Mouse (Mus musculus) G1E-ER4 (cell line): Measurements from ENCODE around the gene 5730522E02Rik. TPM values are rescaled to one million over a fixed set of nuclear protein-coding genes. Genes with fewer than 3 reads are reported as not detected.

ENCODE experiments used
- GATA1 ChIP-seq: IDR thresholded peaks from one replicate; pipeline ENCODE4 v1.8.0; 2012; ENCODE audit warnings: low read length, inconsistent platforms
- polyA plus RNA-seq: library from polyadenylated mRNA; stranded (reverse); fragments of >175 nt; gene quantifications from 2 replicates; pipeline ENCODE4 v1.2.3, GENCODE M21; 2012

Gene 5730522E02Rik
- polyA plus RNA-seq, 1 experiment, result not detected

- no peak for TF ChIP-seq GATA1
Measured at GRCm38 (mm10) chr11:25589509-25589908, 621.1 kb downstream of the 5730522E02Rik start.

- TF ChIP-seq GATA1, result no peak
Measured at GRCm38 (mm10) chr11:25574129-25574465, 636.5 kb downstream of the 5730522E02Rik start.

GRCm38 (mm10) chr11:25573408-25574128, 637.0 kb downstream of the 5730522E02Rik start:
- no peak for TF ChIP-seq GATA1

GRCm38 (mm10) chr11:25571396-25571795, 639.2 kb downstream of the 5730522E02Rik start:
- TF ChIP-seq GATA1, result no peak

Other genes starting within 250 kb of the 5730522E02Rik start
- gene Fancl, start 175.4 kb upstream of the 5730522E02Rik start, polyA plus RNA-seq, result 0.55 and 0.86 TPM in 2 replicates